Mouse (Mus musculus) lung, postnatal 0 days (tissue): Measurements from ENCODE around the gene Cab39l. TPM values are rescaled to one million over a fixed set of nuclear protein-coding genes. Genes with fewer than 3 reads are reported as not detected.

Experiments
- ATAC-seq: fragments of 200-750 bp; cut with Nextera tagmentation; 2 replicates; pipeline ENCODE4 v1.8.0; 2017; ENCODE audit warnings: moderate library complexity
- DNase-seq: peaks from one replicate; pipeline ENCODE4 v3.0.0-alpha.2; 2016; ENCODE audit warnings: low spot score
- H3K27ac ChIP-seq: fragments of 300-500 bp; sonication (generic); 2 replicates; pipeline ENCODE4 v1.5.1; 2014; ENCODE audit warnings: antibody characterized with exemption, mild to moderate bottlenecking, low read length, mixed read lengths
- H3K27me3 ChIP-seq: fragments of 300-500 bp; sonication (generic); replicated peaks from 2 replicates; pipeline ENCODE4 v1.6.1; 2014; ENCODE audit warnings: low read length, mixed read lengths; ENCODE audit not compliant: insufficient read depth
- H3K36me3 ChIP-seq: fragments of 300-500 bp; sonication (generic); 2 replicates; pipeline ENCODE4 v1.6.1; 2014; ENCODE audit warnings: low read length, mixed read lengths; ENCODE audit not compliant: insufficient read depth
- H3K4me1 ChIP-seq: fragments of 300-500 bp; sonication (generic); 2 replicates; pipeline ENCODE4 v1.6.1; 2014; ENCODE audit warnings: antibody characterized with exemption, low read depth, low read length, mixed read lengths; ENCODE audit not compliant: insufficient read depth
- H3K4me2 ChIP-seq: fragments of 300-500 bp; sonication (generic); replicated peaks from 2 replicates; pipeline ENCODE4 v1.6.1; 2014; ENCODE audit warnings: low read depth, mild to moderate bottlenecking, low read length, moderate library complexity, mixed read lengths
- H3K4me3 ChIP-seq: fragments of 300-500 bp; sonication (generic); 2 replicates; pipeline ENCODE4 v1.5.1; 2014; ENCODE audit warnings: low read depth, low read length
- H3K9ac ChIP-seq: fragments of 300-500 bp; sonication (generic); replicated peaks from 2 replicates; pipeline ENCODE4 v1.6.1; 2014; ENCODE audit warnings: low read depth, mild to moderate bottlenecking
- H3K9me3 ChIP-seq: fragments of 300-500 bp; sonication (generic); 2 replicates; pipeline ENCODE4 v1.6.1; 2016; ENCODE audit warnings: low read length, mixed read lengths
- CTCF ChIP-seq: IDR thresholded peaks from 2 replicates; pipeline ENCODE4 v1.5.1; 2016; ENCODE audit warnings: antibody characterized with exemption, mild to moderate bottlenecking
- EP300 ChIP-seq: IDR thresholded peaks from 2 replicates; pipeline ENCODE4 v1.6.1; 2016; ENCODE audit warnings: antibody characterized with exemption, mild to moderate bottlenecking, control low read depth
- WGBS: fragments of 180-500 bp; shearing (Covaris S2); extraction: QIAGEN DNeasy Blood & Tissue Kit; methylation state at CpG from one replicate; pipeline ENCODE4 v1.1.7; 2014; 5-methylcytosine and 5-hydroxymethylcytosine counted together
- polyA plus RNA-seq: library from polyadenylated mRNA; unstranded; fragments of >200 nt; fragmentation: Nextera tagmentation; extraction: Ambion mirVana; gene quantifications from 2 replicates; pipeline ENCODE4 v1.2.1, GENCODE M21; 2015

Cab39l gene
- polyA plus RNA-seq, 1 experiment from 2014 or later: 27.2 TPM

DNA sequence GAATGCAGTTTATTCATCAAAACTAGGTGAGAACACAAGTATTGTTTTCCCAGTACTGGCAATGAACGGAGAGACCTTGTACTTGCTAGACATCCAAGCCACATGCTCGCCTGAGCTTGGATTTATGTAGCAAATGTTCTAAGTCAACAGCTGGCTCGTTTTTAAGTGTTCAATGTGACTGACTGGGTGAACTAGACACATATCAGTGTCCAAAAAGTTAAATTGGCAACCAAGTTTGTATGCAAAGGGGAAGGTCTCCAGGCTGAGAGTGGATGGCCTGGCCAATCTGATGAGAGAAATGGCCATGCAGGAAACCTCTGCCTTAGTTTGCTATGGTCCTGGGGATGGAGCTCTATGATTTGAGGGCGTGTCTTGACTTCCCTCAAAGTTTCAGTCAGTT is 51.6 kb downstream of the Cab39l start:
- no peak overlapping the region for H3K27ac ChIP-seq
- H3K4me3 ChIP-seq: no peak overlapping the region
- TF ChIP-seq CTCF: no peak
- no peak for TF ChIP-seq EP300
- H3K4me1 ChIP-seq: no peaks in the 10 kb centered on the region
- no peaks in the 10 kb centered on the region for H3K36me3 ChIP-seq
- 54% methylated on average over 4 of the region's 4 CpGs for WGBS
- H3K9me3 ChIP-seq: no peaks in the 10 kb centered on the region
- ATAC-seq (no peak), DNase-seq (no peak)
- no peak overlapping the region for H3K9ac ChIP-seq
- H3K4me2 ChIP-seq: no peak overlapping the region
- no peaks in the 10 kb centered on the region for H3K27me3 ChIP-seq

DNA sequence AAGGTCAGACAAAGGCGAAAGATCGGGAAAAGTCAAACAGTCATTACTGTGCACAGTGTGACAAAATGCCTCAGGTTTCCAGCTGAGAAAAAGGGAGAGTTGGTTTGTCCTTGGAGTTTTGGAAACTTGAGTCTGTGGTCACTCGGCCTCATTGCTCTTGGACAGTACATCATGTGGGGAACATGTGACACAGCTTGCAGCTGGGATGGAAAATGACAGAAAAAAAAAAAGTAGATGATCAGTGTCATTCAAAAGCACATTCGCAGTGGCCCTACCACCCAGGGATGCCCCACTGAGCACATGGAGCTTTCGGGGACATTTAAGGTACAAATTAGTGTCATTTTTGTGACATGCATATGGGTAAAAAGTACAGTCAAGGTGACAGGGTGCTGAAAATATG is 57.2 kb downstream of the Cab39l start:
- no peak for TF ChIP-seq EP300
- TF ChIP-seq CTCF: no peak
- Histone ChIP-seq H3K4me1 (no peaks in the 10 kb centered on the region), H3K27me3 (no peaks in the 10 kb centered on the region), H3K36me3 (no peaks in the 10 kb centered on the region), H3K4me2 (no peak overlapping the region), H3K27ac (no peak overlapping the region), H3K9ac (no peak overlapping the region), H3K4me3 (no peak overlapping the region), H3K9me3 (no peaks in the 10 kb centered on the region)
- WGBS: 94% methylated on average over 5 of the region's 5 CpGs
- ATAC-seq (no peak), DNase-seq (no peak)

DNA sequence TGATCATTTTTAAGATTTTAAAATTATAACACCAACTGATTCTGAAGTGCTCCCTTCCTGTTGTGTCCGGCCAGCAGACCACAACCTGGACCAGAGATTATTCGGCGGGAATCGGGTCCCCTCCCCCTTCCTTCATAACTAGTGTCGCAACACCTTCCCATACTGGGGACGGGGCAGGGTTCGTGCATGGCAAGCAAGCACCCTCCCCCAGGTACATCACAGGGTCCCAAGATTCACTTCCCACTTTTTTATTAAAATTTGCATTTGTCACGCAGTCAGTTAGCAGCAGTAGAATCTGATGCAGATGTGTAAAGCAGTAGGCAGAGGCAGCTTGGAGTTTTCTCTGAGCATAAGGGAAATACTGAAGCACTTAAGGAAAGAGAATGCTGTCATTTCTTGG is 64.1 kb downstream of the Cab39l start:
- H3K4me2 ChIP-seq: no peak overlapping the region
- no peak overlapping the region for H3K9ac ChIP-seq
- no peak for DNase-seq
- no peaks in the 10 kb centered on the region for H3K36me3 ChIP-seq
- TF ChIP-seq EP300 (no peak), CTCF (no peak)
- no peaks in the 10 kb centered on the region for H3K27me3 ChIP-seq
- no peak for ATAC-seq
- no peaks in the 10 kb centered on the region for H3K9me3 ChIP-seq
- no peak overlapping the region for H3K27ac ChIP-seq
- WGBS: 94% methylated on average over 8 of the region's 8 CpGs
- H3K4me3 ChIP-seq: no peak overlapping the region
- H3K4me1 ChIP-seq: no peaks in the 10 kb centered on the region

DNA sequence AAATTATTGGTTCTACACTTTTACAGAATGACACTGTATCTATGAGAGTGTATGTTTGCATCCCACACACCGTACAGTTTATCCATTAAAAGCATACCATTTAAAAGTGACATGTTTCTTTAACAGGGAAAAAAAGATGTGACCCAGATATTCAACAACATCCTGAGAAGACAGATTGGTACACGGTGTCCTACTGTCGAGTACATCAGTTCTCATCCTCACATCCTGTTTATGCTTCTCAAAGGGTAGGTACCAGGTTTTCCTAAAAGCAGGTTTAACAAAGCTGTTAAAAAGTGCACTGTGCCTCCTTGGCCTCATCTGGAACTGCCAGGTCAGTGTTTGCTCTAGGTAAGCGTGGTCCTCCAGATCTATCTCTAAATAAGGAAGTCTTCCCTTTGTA is 65.4 kb downstream of the Cab39l start:
- WGBS: 68% methylated on average over 4 of the region's 4 CpGs
- Histone ChIP-seq H3K9me3 (no peaks in the 10 kb centered on the region), H3K4me2 (no peak overlapping the region), H3K9ac (no peak overlapping the region), H3K36me3 (no peaks in the 10 kb centered on the region), H3K4me3 (no peak overlapping the region), H3K4me1 (no peaks in the 10 kb centered on the region), H3K27me3 (no peaks in the 10 kb centered on the region), H3K27ac (no peak overlapping the region)
- DNase-seq (no peak), ATAC-seq (no peak)
- TF ChIP-seq EP300: no peak
- no peak for TF ChIP-seq CTCF

DNA sequence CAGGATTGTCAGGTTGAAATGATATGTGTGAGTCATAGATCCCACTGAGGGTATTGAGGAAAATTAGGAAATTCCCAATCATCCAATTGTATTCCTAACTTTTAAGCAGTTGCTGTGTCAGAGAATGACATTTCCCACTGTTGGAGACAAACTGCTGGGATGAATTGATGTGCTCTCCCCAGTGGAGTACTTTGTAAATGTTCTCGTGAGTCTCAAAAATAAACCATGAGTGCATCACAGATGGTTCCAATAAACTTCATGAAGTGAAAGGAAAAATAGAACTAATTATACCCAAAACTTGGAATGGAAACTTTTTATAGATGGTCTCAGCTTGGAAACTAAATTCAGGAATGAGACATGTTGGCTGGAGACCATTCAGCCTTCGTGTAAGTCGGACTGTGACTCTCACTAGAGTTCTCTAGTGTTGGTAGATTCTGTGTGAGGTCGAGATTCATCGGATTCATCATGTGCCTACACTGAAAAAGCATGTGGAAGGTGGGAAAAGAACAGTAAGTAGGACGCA is 73.2 kb downstream of the Cab39l start:
- no peak overlapping the region for H3K4me2 ChIP-seq

DNA sequence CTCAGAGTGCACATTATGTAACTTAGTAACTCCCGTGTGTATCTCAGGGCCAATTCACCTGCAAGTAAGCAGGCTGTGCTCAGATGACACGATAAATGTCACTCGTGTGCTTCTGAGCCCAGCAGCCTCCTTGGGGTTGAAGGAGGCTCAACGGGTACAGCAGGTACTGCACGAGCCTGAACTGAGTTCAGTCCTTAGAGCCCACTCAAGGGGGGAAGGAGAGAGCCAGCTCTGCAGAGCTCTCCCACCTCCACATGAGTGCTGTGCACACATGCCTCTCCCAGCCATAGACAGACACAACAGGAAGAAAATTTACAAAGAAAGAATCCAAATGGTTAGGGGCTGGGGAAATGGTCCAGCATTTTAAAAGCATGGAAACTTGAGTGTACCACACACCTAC is 85.1 kb downstream of the Cab39l start:
- H3K4me1 ChIP-seq: no peaks in the 10 kb centered on the region
- DNase-seq (peak; percentile 62), ATAC-seq (peak; percentile 84)
- H3K4me2 ChIP-seq: no peak overlapping the region
- TF ChIP-seq CTCF: no peak
- H3K4me3 ChIP-seq: no peak overlapping the region
- H3K9ac ChIP-seq: no peak overlapping the region
- 68% methylated on average over 5 of the region's 5 CpGs for WGBS
- no peaks in the 10 kb centered on the region for H3K27me3 ChIP-seq
- no peak overlapping the region for H3K27ac ChIP-seq
- no peaks in the 10 kb centered on the region for H3K9me3 ChIP-seq
- no peaks in the 10 kb centered on the region for H3K36me3 ChIP-seq

More for the DNA sequence above, 73.2 kb downstream of the Cab39l start:
- 70% methylated on average over 6 of the region's 6 CpGs for WGBS
- no peaks in the 10 kb centered on the region for H3K9me3 ChIP-seq
- ATAC-seq (no peak), DNase-seq (no peak)
- H3K27me3 ChIP-seq: no peaks in the 10 kb centered on the region
- H3K4me1 ChIP-seq: no peaks in the 10 kb centered on the region
- H3K36me3 ChIP-seq: no peaks in the 10 kb centered on the region
- H3K27ac ChIP-seq: no peak overlapping the region
- no peak overlapping the region for H3K9ac ChIP-seq
- no peak overlapping the region for H3K4me3 ChIP-seq
- TF ChIP-seq CTCF (no peak), EP300 (no peak)

DNA sequence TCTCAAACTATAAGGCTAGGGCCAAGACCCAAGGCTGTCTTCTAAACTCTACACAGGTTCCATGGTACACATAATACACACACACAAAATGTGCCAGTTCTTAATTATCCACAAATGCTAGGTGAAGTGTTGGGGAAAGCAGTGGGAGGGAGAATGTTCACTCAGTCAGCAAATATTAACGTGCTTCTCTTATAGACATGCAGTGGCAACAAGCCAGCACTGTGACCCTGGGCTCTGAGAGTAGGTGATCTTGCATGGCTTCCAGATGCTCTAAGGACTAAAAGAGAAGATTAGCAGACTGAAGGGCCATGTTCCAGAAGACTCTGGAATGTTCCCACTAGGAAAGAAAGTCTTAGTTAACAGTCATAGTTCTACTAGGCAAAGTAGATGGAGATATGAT is 90.0 kb downstream of the Cab39l start:
- WGBS: 24% methylated on average over 1 of the region's 1 CpGs
- no peak overlapping the region for H3K4me2 ChIP-seq
- no peak for TF ChIP-seq CTCF
- no peak for TF ChIP-seq EP300

More for the DNA sequence above, 90.0 kb downstream of the Cab39l start:
- no peaks in the 10 kb centered on the region for H3K27me3 ChIP-seq
- H3K36me3 ChIP-seq: no peaks in the 10 kb centered on the region
- no peak overlapping the region for H3K4me3 ChIP-seq
- no peak overlapping the region for H3K9ac ChIP-seq
- no peak overlapping the region for H3K27ac ChIP-seq
- no peaks in the 10 kb centered on the region; the same call in 1 of the 2 replicates for H3K4me1 ChIP-seq
- ATAC-seq (peak; percentile 28; the same call in 1 of the 2 replicates), DNase-seq (no peak)
- H3K9me3 ChIP-seq: no peaks in the 10 kb centered on the region
